ENCODE assay signal across 8 mouse cellular contexts in the genomic region with DNA sequence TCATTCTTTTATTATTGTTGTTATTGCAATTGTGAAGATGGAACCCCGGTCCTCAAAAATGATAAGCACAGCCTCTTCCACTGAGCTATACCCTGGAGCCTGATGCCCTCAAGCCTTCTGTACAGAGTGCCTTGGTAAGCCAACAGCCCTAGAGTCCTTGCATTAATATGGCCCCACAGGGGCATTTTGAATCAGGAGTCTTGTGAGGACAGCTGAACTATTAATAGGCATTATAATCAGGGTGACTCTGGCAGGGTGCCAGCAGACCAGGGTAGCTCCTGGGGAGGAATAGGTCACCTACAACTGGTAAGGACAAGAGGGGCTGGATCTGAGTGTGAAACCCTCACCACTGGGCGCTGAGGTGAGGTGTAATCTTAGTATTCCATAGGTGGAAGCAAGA. TPM values are rescaled to one million over a fixed set of nuclear protein-coding genes. Genes with fewer than 3 reads are reported as not detected.
DNase-seq lines count a peak whose midpoint lies in the region; ATAC-seq lines count a peak whose summit lies in the region.

No protein-coding gene starts in this region.

- peak overlapping the region; percentile 76 for H3K9ac ChIP-seq in heart, embryonic 16.5 days (ENCODE audit: low read length)
- H3K9ac ChIP-seq in neural tube, embryonic 15.5 days (replicated peaks): peak overlapping the region; percentile 50

- H3K4me3 ChIP-seq in heart, embryonic 16.5 days (ENCODE audit: low read length): peak overlapping the region; percentile 61
- H3K4me3 ChIP-seq in neural tube, embryonic 15.5 days (replicated peaks): peak overlapping the region; percentile 61

- WGBS in heart, embryonic 16.5 days: 36% methylated on average over 2 of the region's 2 CpGs
- 54% methylated on average over 2 of the region's 2 CpGs for WGBS in neural tube, embryonic 15.5 days

- peaks cover 17% of the 10 kb centered on the region for H3K4me1 ChIP-seq in heart, embryonic 16.5 days (ENCODE audit: control insufficient read depth, insufficient read depth, low read length)
- H3K4me1 ChIP-seq in neural tube, embryonic 15.5 days: peaks cover 24% of the 10 kb centered on the region

- H3K27me3 ChIP-seq in heart, embryonic 16.5 days (ENCODE audit: control insufficient read depth, insufficient read depth, low read length): no peaks in the 10 kb centered on the region
- H3K27me3 ChIP-seq in neural tube, embryonic 15.5 days (replicated peaks): no peaks in the 10 kb centered on the region

- H3K9me3 ChIP-seq in heart, embryonic 16.5 days (replicated peaks; ENCODE audit: control insufficient read depth, low read length): 0 out of 2 replicates have a peak, but pooled peaks cover 2% of the 10 kb centered on the region
- no peaks in the 10 kb centered on the region for H3K9me3 ChIP-seq in neural tube, embryonic 15.5 days (replicated peaks)

- peak overlapping the region; percentile 91 for H3K4me2 ChIP-seq in heart, embryonic 16.5 days (ENCODE audit: low read depth, low read length)
- H3K4me2 ChIP-seq in neural tube, embryonic 15.5 days: peak overlapping the region; percentile 99

- peak; percentile 63 for DNase-seq in gastrocnemius, postnatal 10 days
- DNase-seq in gastrocnemius, adult 18-20 months (ENCODE audit: low spot score): no peak
- peak; percentile 65 to 69 for DNase-seq in cerebellum, postnatal 10 days
- peak; percentile 62 to 74 for DNase-seq in kidney, postnatal 25 days
- no peak for DNase-seq in layer of hippocampus, adult 8-10 months (ENCODE audit: low spot score in 2 of 2)
- no peak for DNase-seq in lung, postnatal 4 days

- H3K27ac ChIP-seq in heart, embryonic 16.5 days (ENCODE audit: low read length): peak overlapping the region; percentile 90
- peak overlapping the region; percentile 67 for H3K27ac ChIP-seq in neural tube, embryonic 15.5 days (replicated peaks)

- peak; percentile 3; the same call in 1 of the 2 replicates for ATAC-seq in heart, embryonic 16.5 days (replicated peaks; ENCODE audit: extremely low read depth, insufficient read depth, low FRiP score)
- ATAC-seq in neural tube, embryonic 15.5 days (ENCODE audit: low FRiP score): no peak

- 0 out of 2 replicates have a peak, but pooled peaks cover 2% of the 10 kb centered on the region for H3K36me3 ChIP-seq in heart, embryonic 16.5 days (ENCODE audit: control insufficient read depth, insufficient read depth)
- H3K36me3 ChIP-seq in neural tube, embryonic 15.5 days: no peaks in the 10 kb centered on the region

RNA-seq across cellular contexts. Expression of a gene that starts 0.8 kb away (rescaled TPM):
- 1 to 10 TPM; 8.6 to 9.1 TPM for total RNA-seq in gastrocnemius, postnatal 10 days (2021)
- total RNA-seq in gastrocnemius, adult 18-20 months (2021): under 1 TPM in 1 of 2 experiments, not detected in 1; 0.80 TPM
- polyA plus RNA-seq in heart, embryonic 16.5 days (2015; fragmentation: Nextera tagmentation; extraction: Ambion mirVana): 51.0 and 51.1 TPM in 2 replicates
- polyA plus RNA-seq in neural tube, embryonic 15.5 days (2015; fragmentation: Nextera tagmentation; extraction: Ambion mirVana): 15.9 and 38.9 TPM in 2 replicates
- total RNA-seq in layer of hippocampus, adult 8-10 months (2022): 1 to 10 TPM; 2.4 to 4.8 (median 2.8) TPM

RNA-seq across cellular contexts. Expression of a gene that starts 57.5 kb away (rescaled TPM):
- 1 to 10 TPM in 1 of 2 experiments, under 1 TPM in 1; 0.65 to 1.3 TPM for total RNA-seq in gastrocnemius, postnatal 10 days (2021)
- total RNA-seq in gastrocnemius, adult 18-20 months (2021): 1 to 10 TPM in 1 of 2 experiments, under 1 TPM in 1; 0.37 to 1.0 TPM
- 4.7 and 5.6 TPM in 2 replicates for polyA plus RNA-seq in heart, embryonic 16.5 days (2015; fragmentation: Nextera tagmentation; extraction: Ambion mirVana)
- polyA plus RNA-seq in neural tube, embryonic 15.5 days (2015; fragmentation: Nextera tagmentation; extraction: Ambion mirVana): 12.8 and 13.5 TPM in 2 replicates
- total RNA-seq in layer of hippocampus, adult 8-10 months (2022): 10 to 100 TPM in 3 of 4 experiments, 1 to 10 TPM in 1; 8.4 to 16.2 (median 14.1) TPM

Comparison
In these comparisons a context has a peak if more than half of its experiments do, and no peak if none do; other contexts are left out.
1. DNase-seq: peak in gastrocnemius, postnatal 10 days (single experiment), cerebellum, postnatal 10 days (2 of 2) and kidney, postnatal 25 days (2 of 2); none in gastrocnemius, adult 18-20 months (single experiment), layer of hippocampus, adult 8-10 months (0 of 2) and lung, postnatal 4 days (0 of 2).
2. RNA of a gene that starts 57.5 kb away (total RNA-seq): 8.4 to 16.2 TPM in layer of hippocampus, adult 8-10 months; 0.65 to 1.3 TPM in gastrocnemius, postnatal 10 days and 0.37 to 1.0 TPM in gastrocnemius, adult 18-20 months; every median in the first group is over 4 times any median in the second.